Mouse (Mus musculus) megakaryocyte, embryonic 14.5 days (primary cell): ENCODE data around the gene Zbtb17.

ENCODE experiments used
- FLI1 ChIP-seq: IDR thresholded peaks from 2 replicates; pipeline ENCODE4 v1.6.1; 2012; ENCODE audit warnings: low read length, inconsistent platforms, mixed read lengths
- GATA1 ChIP-seq: IDR thresholded peaks from 3 replicates; pipeline ENCODE4 v1.6.1; 2012; ENCODE audit warnings: mixed read lengths, low read length, inconsistent platforms, borderline replicate concordance

- TF ChIP-seq GATA1 (no peak), FLI1 (no peak)
Measured at GRCm38 (mm10) chr4:141433191-141433590, 11.3 kb upstream of the Zbtb17 start.
